Mouse (Mus musculus) heart, postnatal 4 days (tissue): ENCODE data around the gene Pax6. TPM values are rescaled to one million over a fixed set of nuclear protein-coding genes. Genes with fewer than 3 reads are reported as not detected.

Source experiments
- DNase-seq: peaks from one replicate; pipeline ENCODE4 v3.0.0; 2021
- total RNA-seq, 2 experiments: library from RNA; stranded (reverse); gene quantifications; 2 replicates each; pipeline ENCODE4 v1.2.3; 2021

Pax6 gene
- total RNA-seq: under 1 TPM in 1 of 2 experiments, not detected in 1; 0.61 TPM

DNA sequence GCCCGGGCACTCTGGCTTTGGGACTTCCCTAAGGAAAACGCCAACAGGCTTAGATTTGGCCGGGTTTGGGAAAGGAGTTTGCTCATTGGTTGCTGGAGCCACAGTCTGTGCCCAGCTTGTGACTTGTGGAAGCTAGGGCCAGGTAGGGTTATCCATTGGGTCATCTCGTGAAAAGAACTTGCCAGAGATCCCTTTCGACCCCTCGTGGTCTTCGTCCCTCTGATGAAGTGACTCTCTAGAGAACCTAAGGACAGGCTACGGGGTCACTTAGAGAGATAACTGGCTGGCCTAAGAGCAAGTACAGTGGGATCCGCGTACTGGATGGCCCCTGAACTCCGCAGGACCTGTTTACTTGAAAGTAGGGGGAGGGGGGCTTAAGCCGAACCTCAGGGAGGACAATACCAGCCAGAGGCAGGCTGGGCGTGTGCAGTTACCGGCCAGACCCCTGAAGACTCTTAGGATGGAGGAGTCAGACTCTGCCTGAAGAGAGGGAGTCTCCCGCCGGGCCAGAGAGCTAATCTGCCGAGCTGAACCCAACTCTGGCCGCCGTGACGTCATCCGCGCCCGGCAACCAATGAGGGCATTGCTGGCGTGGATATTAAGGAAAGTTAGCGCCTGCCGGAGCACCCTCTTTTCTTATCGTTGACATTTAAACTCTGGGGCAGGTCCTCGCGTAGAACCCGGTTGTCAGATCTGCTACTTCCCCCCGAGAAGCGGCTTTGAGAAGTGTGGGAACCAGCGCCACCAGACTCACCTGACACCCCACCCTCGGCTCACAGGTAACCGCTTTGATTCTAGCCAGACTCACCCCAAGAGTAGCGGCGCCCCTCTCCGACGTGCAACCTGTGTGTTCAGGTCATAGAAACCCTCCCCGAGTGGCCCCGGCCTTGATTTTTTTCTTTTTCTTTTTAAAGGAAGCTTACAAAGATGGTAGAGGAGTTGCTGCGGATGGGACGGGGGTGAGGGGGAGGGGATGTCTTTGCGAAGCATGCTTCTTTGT lies at the start of gene Pax6:
Gene Pax6 (plus strand): TSS at position 630 of the 1,000 bp plus-strand sequence.
- DNase-seq: no peak

- DNase-seq: no peak
These were observed 19.8 kb upstream of the Pax6 start for GRCm38 (mm10) chr2:105648933-105649332.

GRCm38 (mm10) chr2:105656456-105656855 lies 12.2 kb upstream of the Pax6 start:
- no peak for DNase-seq

- no peak for DNase-seq
These were observed 9.3 kb upstream of the Pax6 start for GRCm38 (mm10) chr2:105659350-105659749.

GRCm38 (mm10) chr2:105659926-105660873 lies 8.5 kb upstream of the Pax6 start:
- no peak for DNase-seq

DNA sequence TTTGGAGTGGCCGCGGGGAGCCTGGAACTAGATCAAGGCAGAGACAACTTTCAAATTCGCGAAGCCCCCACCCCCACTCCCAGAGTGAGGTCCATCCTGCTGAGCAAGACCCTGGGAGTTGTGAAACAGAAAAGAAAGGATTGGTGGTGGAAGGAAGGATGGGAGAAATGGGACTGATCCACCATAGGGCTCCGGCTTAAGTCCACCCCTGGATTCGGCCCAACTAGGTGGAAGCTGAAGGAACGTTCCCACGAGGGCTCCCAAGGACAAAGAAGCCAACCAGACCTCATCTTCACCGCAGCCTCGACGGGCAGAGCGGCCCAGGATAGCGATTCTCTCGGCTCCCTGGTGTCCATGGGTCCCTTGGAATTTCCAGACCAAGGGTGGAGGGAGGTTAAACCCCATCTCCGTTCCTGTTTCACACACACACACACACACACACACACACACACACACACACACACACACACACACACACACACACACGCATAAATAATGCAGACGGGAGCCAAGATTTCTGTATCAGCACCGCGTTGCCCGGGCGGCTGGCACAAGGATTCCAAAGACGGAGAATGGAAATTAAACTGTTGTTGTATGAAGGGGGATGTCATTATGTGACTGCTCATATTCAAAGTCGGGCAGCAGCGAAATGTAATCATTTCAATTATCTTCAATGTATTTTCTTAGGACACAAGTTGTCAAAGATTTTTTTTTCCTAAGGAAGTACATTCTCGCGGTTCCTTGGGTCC lies 7.7 kb upstream of the Pax6 start:
- DNase-seq: no peak

DNA sequence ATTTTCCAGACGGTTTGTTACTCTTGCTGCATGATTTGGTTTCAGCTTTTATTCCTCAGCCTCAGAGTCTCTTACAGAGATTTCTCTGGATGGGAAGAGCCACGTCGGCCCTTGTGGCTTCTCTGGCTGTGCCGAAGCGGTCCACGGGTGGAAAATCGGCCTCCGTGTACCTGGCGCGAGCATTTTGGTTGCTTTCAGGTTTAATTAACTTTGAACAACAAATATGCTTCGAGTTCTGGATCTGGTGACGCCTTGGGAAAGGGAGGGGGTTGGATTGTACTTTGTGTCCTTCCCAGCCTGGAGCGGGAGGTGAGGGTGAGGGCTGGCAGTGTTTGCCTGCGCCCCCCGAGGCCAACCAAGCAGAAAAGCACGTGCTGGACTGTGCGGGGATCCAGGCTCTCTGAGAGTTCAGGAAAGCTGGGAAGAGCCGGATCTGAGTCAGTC lies 7.1 kb upstream of the Pax6 start:
- DNase-seq: no peak

- DNase-seq: no peak
These were observed 6.6 kb upstream of the Pax6 start for GRCm38 (mm10) chr2:105662121-105662520.

GRCm38 (mm10) chr2:105662606-105663005 lies 6.1 kb upstream of the Pax6 start:
- no peak for DNase-seq

- no peak for DNase-seq
These were observed 5.6 kb upstream of the Pax6 start for GRCm38 (mm10) chr2:105663101-105663511.

- no peak for DNase-seq
These were observed 3.7 kb upstream of the Pax6 start for GRCm38 (mm10) chr2:105664996-105665395.

DNA sequence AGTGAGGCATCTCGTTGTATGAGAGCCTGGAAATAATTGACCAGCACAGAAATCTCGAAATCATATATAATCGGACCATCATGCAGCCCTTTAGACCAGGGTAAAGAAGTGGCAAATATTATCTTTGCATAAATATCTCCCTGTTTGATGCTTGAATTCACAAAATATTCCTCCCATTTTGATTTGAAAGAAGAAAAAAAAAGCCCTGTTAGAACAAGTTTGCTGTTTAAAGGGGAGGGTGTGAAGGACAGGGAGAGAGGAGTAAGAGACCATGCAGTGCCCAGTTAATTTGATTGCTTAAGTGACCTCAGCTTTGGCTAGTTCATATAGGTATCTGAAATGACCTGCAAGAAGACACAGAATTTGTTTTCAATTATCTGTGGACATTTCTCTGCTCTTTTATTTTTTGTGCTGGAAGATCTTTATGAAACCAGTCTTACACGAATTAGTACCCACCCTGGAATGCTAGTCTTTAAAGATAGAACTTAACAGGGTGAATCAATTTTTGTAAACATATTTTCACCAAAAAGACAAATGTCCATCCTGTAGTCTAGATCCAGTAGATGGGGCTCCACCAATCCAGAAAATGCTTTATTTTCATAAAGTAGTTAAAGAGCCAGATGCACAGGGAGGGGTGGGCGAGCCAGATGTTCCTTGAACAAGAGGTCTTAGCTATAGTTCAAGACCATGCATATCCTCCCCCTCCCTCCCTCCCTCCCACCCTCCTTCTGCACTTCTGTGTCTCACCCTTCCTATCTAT lies 3.0 kb upstream of the Pax6 start:
- DNase-seq: no peak

- DNase-seq: no peak
These were observed 2.4 kb upstream of the Pax6 start for GRCm38 (mm10) chr2:105666331-105666730.

GRCm38 (mm10) chr2:105666763-105667625 lies 1.7 kb upstream of the Pax6 start:
- no peak for DNase-seq

DNA sequence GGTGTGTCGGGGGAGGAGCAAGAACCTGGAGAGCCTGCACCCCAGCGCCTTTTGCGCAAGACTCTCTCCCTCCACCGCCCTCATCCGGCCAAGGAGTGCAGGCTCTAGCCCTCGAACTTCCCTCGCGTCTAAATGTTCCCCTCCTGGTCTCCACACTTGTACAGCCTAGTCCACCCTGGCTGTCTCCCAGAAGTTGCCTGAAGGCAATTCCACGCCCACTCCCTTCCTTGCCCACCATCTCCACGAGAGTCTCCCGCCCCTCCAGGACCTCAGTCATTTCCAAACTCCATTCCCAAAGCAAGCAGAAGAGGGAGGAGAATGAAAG lies 1.1 kb upstream of the Pax6 start:
- DNase-seq: no peak

DNA sequence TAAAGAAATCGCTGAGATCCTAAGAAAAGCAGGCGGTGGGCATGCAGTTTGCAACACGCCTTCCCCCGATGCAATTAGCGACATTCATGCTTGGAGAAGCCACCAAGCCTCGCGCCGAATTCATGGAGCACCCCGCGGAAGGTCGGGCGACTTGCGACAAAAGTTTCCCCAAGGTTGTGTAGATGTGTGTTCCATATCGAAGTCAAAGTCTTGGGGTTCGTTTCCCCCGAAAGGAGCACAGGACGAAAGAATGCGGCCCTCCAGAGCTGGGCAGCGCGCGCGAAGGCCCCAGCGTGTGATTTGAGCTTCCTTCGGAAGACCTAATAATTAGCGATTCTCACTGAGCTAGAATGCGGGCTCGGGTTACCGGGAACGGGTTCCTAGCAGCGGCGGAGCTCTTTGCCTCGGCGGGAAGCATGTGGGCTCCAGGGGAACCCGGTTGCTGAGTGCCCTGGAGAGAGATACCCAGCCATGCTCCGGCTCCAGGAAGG lies 716 bp downstream of the Pax6 start:
- no peak for DNase-seq

DNA sequence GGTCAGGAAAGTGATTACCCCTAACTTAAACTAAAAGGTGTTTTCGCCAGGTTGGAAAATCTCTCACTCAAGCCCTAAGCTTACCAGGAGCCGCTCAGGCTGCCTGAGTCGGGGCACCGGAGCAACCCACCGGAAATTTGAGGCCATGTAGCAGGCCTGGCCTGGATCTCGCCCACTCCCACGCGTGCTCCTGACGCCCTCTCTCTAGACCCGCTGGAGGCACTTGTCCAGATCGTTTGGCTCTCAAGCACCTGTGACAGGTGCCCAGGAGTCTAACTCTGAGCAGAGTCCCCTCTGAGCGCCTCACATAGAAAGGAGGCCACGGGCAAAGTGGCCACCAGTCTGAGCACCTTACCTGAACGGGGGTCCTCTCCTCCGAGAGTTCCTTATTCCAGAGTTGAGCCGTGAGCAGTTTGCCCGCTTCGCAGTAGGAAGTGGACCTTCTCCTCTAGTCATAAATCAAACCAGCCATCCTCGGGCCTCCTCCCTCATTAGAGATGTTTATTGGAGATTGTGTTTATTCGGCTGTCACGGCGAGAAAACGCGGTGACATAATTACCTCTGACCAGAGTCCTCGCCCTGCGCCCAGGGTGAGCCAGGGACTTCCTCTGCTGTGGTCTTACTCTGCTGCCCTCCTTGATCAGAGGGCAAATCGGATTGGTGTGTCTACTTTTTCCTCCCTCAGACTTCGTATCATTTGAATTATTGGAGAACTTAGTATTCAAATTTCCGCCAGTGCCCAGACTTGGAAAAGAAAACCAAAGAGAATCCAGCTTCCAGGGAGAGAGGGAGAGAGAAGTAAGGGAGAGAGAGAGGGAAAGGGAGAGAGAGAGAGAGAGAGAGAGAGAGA lies 1.4 kb downstream of the Pax6 start:
- no peak for DNase-seq

DNA sequence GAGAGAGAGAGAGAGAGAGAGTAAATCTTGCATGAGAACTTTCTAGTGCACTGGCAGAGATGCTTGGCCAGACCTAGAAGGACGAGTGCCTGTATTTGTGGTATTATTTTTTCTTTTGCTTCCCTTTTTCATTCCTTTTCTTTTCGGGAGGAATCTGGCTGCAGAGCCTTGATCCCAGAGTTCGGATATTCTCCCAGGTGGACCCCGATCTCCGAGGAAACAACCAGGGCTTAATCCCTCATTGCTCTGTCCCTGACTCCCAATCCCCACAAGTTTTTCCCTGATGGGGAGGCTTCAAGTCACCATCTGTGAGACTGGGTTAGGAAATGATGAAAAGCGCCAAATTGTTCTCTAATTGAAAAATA lies 2.0 kb downstream of the Pax6 start:
- no peak for DNase-seq

- DNase-seq: no peak
These were observed 2.6 kb downstream of the Pax6 start for GRCm38 (mm10) chr2:105671116-105671797.
